Mouse (Mus musculus) heart, embryonic 10.5 days (tissue): ENCODE measurements at regions not wholly inside any gene's neighbourhood (a gene's known extent, or its start where the extent isn't known, plus 50 kb on each side); places are given as distances from the start of the nearest gene placed in this dataset.
"Not testable (repeated sequence)": the region's sequence is repeated elsewhere in the genome, so short reads cannot be mapped to it uniquely, and the experiment has no call there.

Experiments
- DNase-seq: peaks from one replicate; pipeline ENCODE4 v3.0.0-alpha.2; 2017; ENCODE audit warnings: low spot score
- H3K27ac ChIP-seq: fragments of 300-500 bp; sonication (generic); 2 replicates; pipeline ENCODE4 v1.5.1; 2016; ENCODE audit warnings: mild to moderate bottlenecking
- H3K27me3 ChIP-seq: fragments of 300-500 bp; sonication (generic); 2 replicates; pipeline ENCODE4 v1.6.1; 2016; ENCODE audit warnings: mild to moderate bottlenecking; ENCODE audit not compliant: poor library complexity, insufficient read depth, severe bottlenecking
- H3K36me3 ChIP-seq: fragments of 300-500 bp; sonication (generic); 2 replicates; pipeline ENCODE4 v1.6.1; 2016; ENCODE audit warnings: mild to moderate bottlenecking, moderate library complexity
- H3K4me1 ChIP-seq: fragments of 300-500 bp; sonication (generic); 2 replicates; pipeline ENCODE4 v1.6.1; 2016; ENCODE audit warnings: mild to moderate bottlenecking
- H3K4me3 ChIP-seq: fragments of 300-500 bp; sonication (generic); 2 replicates; pipeline ENCODE4 v1.5.1; 2016; ENCODE audit warnings: mild to moderate bottlenecking, moderate library complexity
- H3K9me3 ChIP-seq: fragments of 300-500 bp; sonication (generic); 2 replicates; pipeline ENCODE4 v1.6.1; 2016; ENCODE audit warnings: mild to moderate bottlenecking, moderate library complexity
- WGBS: fragments of 180-500 bp; shearing (Covaris S2); methylation state at CpG from one replicate; pipeline ENCODE4 v1.1.7; 2016; 5-methylcytosine and 5-hydroxymethylcytosine counted together

- H3K9me3 ChIP-seq: no peaks in the 10 kb centered on the region
- no peak overlapping the region for H3K27ac ChIP-seq
- no peak for DNase-seq
- WGBS: 78% methylated on average over 1 of the region's 1 CpGs
- H3K36me3 ChIP-seq: no peaks in the 10 kb centered on the region
- no peak overlapping the region for H3K4me3 ChIP-seq
- H3K27me3 ChIP-seq: no peaks in the 10 kb centered on the region
- H3K4me1 ChIP-seq: no peaks in the 10 kb centered on the region
Measured at GRCm38 (mm10) chr13:18651658-18652057, 65.4 kb upstream of the Vps41 start.

- Histone ChIP-seq H3K36me3 (no peaks in the 10 kb centered on the region), H3K27me3 (no peaks in the 10 kb centered on the region), H3K9me3 (no peaks in the 10 kb centered on the region), H3K27ac (0 out of 2 replicates have a peak overlapping the region, but pooled peaks have one; percentile 37), H3K4me1 (peaks cover 8% of the 10 kb centered on the region), H3K4me3 (peak overlapping the region; percentile 42)
- 13% methylated on average over 18 of the region's 18 CpGs for WGBS
- peak; percentile 75 for DNase-seq
Measured at GRCm38 (mm10) chr13:18614763-18615616, 102.1 kb upstream of the Vps41 start.

- DNase-seq: no peak
- no peaks in the 10 kb centered on the region for H3K4me1 ChIP-seq
- no peaks in the 10 kb centered on the region for H3K36me3 ChIP-seq
- no peaks in the 10 kb centered on the region for H3K27me3 ChIP-seq
- no peak overlapping the region for H3K4me3 ChIP-seq
- no peaks in the 10 kb centered on the region for H3K9me3 ChIP-seq
- 44% methylated on average over 19 of the region's 19 CpGs for WGBS
- no peak overlapping the region for H3K27ac ChIP-seq
Measured at GRCm38 (mm10) chr13:18580718-18581550, 136.2 kb upstream of the Vps41 start.

- no peak for DNase-seq
Measured at GRCm38 (mm10) chr13:18576016-18576415, 141.1 kb upstream of the Vps41 start.

GRCm38 (mm10) chr13:18575599-18575998 lies 141.5 kb upstream of the Vps41 start:
- H3K4me3 ChIP-seq: no peak overlapping the region
- 16% methylated on average over 5 of the region's 5 CpGs for WGBS
- no peak overlapping the region for H3K27ac ChIP-seq
- no peaks in the 10 kb centered on the region for H3K36me3 ChIP-seq
- H3K4me1 ChIP-seq: no peaks in the 10 kb centered on the region
- H3K27me3 ChIP-seq: no peaks in the 10 kb centered on the region
- no peak for DNase-seq
- H3K9me3 ChIP-seq: no peaks in the 10 kb centered on the region

More at GRCm38 (mm10) chr13:18576016-18576415, 141.1 kb upstream of the Vps41 start:
- H3K9me3 ChIP-seq: no peaks in the 10 kb centered on the region
- WGBS: 69% methylated on average over 4 of the region's 4 CpGs
- no peaks in the 10 kb centered on the region for H3K36me3 ChIP-seq
- H3K27ac ChIP-seq: no peak overlapping the region
- no peaks in the 10 kb centered on the region for H3K27me3 ChIP-seq
- no peaks in the 10 kb centered on the region for H3K4me1 ChIP-seq
- H3K4me3 ChIP-seq: no peak overlapping the region

- DNase-seq, H3K27ac ChIP-seq, H3K9me3 ChIP-seq, H3K36me3 ChIP-seq, H3K4me1 ChIP-seq, H3K4me3 ChIP-seq, H3K27me3 ChIP-seq: not testable (repeated sequence)
- 87% methylated on average over 4 of the region's 4 CpGs for WGBS
Measured at GRCm38 (mm10) chr13:18542032-18542431, 144.5 kb upstream of the Pou6f2 start.

- no peak for DNase-seq
- Histone ChIP-seq H3K36me3 (no peaks in the 10 kb centered on the region), H3K9me3 (no peaks in the 10 kb centered on the region), H3K4me1 (no peaks in the 10 kb centered on the region), H3K4me3 (no peak overlapping the region), H3K27me3 (no peaks in the 10 kb centered on the region), H3K27ac (no peak overlapping the region)
- WGBS: 49% methylated on average over 1 of the region's 1 CpGs
Measured at GRCm38 (mm10) chr13:18530509-18530908, 133.0 kb upstream of the Pou6f2 start.

GRCm38 (mm10) chr13:18498159-18498558 lies 100.7 kb upstream of the Pou6f2 start:
- Histone ChIP-seq H3K27me3 (0 out of 2 replicates have a peak, but pooled peaks cover 4% of the 10 kb centered on the region), H3K4me3 (peak overlapping the region; percentile 29; the same call in 1 of the 2 replicates), H3K9me3 (no peaks in the 10 kb centered on the region; the same call in 1 of the 2 replicates), H3K36me3 (no peaks in the 10 kb centered on the region), H3K4me1 (peaks cover 6% of the 10 kb centered on the region; the same call in 1 of the 2 replicates), H3K27ac (no peak overlapping the region)
- no peak for DNase-seq
- 27% methylated on average over 4 of the region's 4 CpGs for WGBS

- DNase-seq: no peak
- Histone ChIP-seq H3K27me3 (0 out of 2 replicates have a peak, but pooled peaks cover 4% of the 10 kb centered on the region), H3K36me3 (no peaks in the 10 kb centered on the region), H3K4me3 (peak overlapping the region; percentile 29; the same call in 1 of the 2 replicates), H3K9me3 (no peaks in the 10 kb centered on the region; the same call in 1 of the 2 replicates), H3K4me1 (peaks cover 6% of the 10 kb centered on the region; the same call in 1 of the 2 replicates), H3K27ac (0 out of 2 replicates have a peak overlapping the region, but pooled peaks have one; percentile 10)
- WGBS: 23% methylated on average over 5 of the region's 5 CpGs
Measured at GRCm38 (mm10) chr13:18497582-18498157, 100.2 kb upstream of the Pou6f2 start.

GRCm38 (mm10) chr13:18495021-18495811 lies 97.7 kb upstream of the Pou6f2 start:
- no peaks in the 10 kb centered on the region for H3K9me3 ChIP-seq
- peaks cover 6% of the 10 kb centered on the region; the same call in 1 of the 2 replicates for H3K4me1 ChIP-seq
- 0 out of 2 replicates have a peak, but pooled peaks cover 4% of the 10 kb centered on the region for H3K27me3 ChIP-seq
- no peaks in the 10 kb centered on the region for H3K36me3 ChIP-seq
- 81% methylated on average over 10 of the region's 10 CpGs for WGBS
- no peak for DNase-seq
- no peak overlapping the region for H3K4me3 ChIP-seq
- no peak overlapping the region for H3K27ac ChIP-seq

- H3K27ac ChIP-seq, H3K9me3 ChIP-seq, H3K27me3 ChIP-seq, H3K4me1 ChIP-seq, H3K36me3 ChIP-seq, H3K4me3 ChIP-seq, DNase-seq: not testable (repeated sequence)
- WGBS: 24% methylated on average over 4 of the region's 4 CpGs
Measured at GRCm38 (mm10) chr13:18485785-18486184, 88.3 kb upstream of the Pou6f2 start.

GRCm38 (mm10) chr13:18485080-18485479 lies 87.6 kb upstream of the Pou6f2 start:
- no peak overlapping the region for H3K4me3 ChIP-seq
- DNase-seq: no peak
- no peaks in the 10 kb centered on the region for H3K36me3 ChIP-seq
- H3K9me3 ChIP-seq: no peaks in the 10 kb centered on the region
- no peaks in the 10 kb centered on the region for H3K27me3 ChIP-seq
- H3K27ac ChIP-seq: no peak overlapping the region
- no peaks in the 10 kb centered on the region for H3K4me1 ChIP-seq
- WGBS: 82% methylated on average over 1 of the region's 1 CpGs
